Mouse (Mus musculus): ENCODE data around the gene Nos1ap. TPM values are rescaled to one million over a fixed set of nuclear protein-coding genes. Genes with fewer than 3 reads are reported as not detected.

Gene Nos1ap
- polyA plus RNA-seq, 1 experiment = 0.14 TPM

DNA sequence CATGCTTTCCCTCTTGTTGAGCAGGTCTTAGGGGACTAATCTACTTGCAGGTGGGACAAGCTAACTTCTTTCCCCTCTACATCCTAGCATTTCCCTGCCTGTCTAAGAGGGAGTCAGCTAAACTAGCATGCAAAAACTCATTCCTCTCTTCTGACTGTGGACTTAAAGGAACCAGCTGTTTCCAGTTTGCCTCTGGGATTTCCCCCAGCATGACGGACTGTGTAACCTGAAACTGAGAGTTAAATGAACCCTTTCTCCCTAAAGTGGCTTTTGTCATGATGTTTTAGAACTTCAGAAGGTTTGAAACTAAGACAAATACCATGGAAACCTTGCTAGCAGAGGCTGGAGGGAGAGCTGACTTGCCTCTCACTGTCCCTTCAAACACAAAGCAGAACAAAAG, 127.5 kb downstream of the Nos1ap start:
- Histone ChIP-seq H3K36me3 (ENCODE audit: control insufficient read depth, insufficient read depth) (no peaks in the 10 kb centered on the region), H3K4me3 (ENCODE audit: insufficient read depth, poor library complexity, severe bottlenecking) (no peak overlapping the region), H3K79me3 (ENCODE audit: low read depth) (no peaks in the 10 kb centered on the region), H3K79me2 (ENCODE audit: control insufficient read depth, insufficient read depth) (no peaks in the 10 kb centered on the region), H3K27me3 (ENCODE audit: control insufficient read depth, insufficient read depth, insufficient read length) (peaks cover 19% of the 10 kb centered on the region), H3ac (ENCODE audit: control insufficient read depth, insufficient read length, low read depth) (no peak overlapping the region)
- no peak for TF ChIP-seq MYOG (IDR thresholded peaks at IDR 0.05; ENCODE audit: control insufficient read depth, extremely low read depth, insufficient read length)
- TF ChIP-seq CTCF (IDR thresholded peaks at IDR 0.05; ENCODE audit: control insufficient read depth, insufficient read depth, insufficient read length) = no peak
- no peak for TF ChIP-seq MAX (IDR thresholded peaks at IDR 0.05)
- TF ChIP-seq CEBPB (IDR thresholded peaks at IDR 0.05; ENCODE audit: low read depth) = no peak
- no peak for TF ChIP-seq USF1 (IDR thresholded peaks at IDR 0.05; ENCODE audit: low read depth)
- no peak for TF ChIP-seq MYOD1 (IDR thresholded peaks at IDR 0.05; ENCODE audit: control insufficient read depth, insufficient read length, low read depth)
- TF ChIP-seq FOSL1 (IDR thresholded peaks at IDR 0.05; ENCODE audit: insufficient read depth, low read length, poor library complexity, severe bottlenecking) = no peak

DNA sequence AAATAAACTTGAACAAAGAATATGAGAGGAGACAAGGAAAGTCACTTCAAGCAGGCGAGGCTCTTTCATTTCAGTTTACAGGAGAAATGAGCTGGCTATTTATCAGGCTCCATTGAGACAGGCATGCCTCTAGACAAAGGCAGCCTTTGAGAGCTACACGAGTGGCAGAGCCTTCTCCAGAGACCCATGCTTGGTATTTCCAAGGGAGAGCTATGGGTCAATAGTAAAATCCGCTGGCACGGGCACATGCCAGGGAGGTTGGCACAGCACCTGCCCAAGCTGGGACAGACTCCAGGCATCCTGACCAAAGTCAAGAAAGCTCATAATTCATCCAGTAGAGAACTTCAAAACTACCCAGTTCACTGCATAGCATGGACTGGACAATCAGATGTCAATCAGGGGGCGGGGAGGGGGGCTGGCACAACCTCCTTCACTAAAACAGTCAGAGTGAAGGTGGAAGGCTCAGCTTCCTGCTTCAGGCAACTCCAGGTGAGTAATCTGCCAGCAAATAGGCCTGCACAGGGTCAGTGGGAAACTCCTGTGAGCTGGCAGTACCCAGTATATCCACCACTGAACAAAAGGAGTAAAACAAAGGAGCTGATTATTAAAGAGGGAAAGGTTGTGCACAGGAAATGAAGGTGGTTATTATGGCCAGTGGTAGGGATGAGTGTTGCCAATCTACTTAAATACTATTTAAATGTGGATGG, 129.6 kb downstream of the Nos1ap start:
- H3ac ChIP-seq (ENCODE audit: control insufficient read depth, insufficient read length, low read depth) = no peak overlapping the region
- peaks cover 17% of the 10 kb centered on the region for H3K27me3 ChIP-seq (ENCODE audit: control insufficient read depth, insufficient read depth, insufficient read length)
- no peaks in the 10 kb centered on the region for H3K79me2 ChIP-seq (ENCODE audit: control insufficient read depth, insufficient read depth)
- H3K79me3 ChIP-seq (ENCODE audit: low read depth) = no peaks in the 10 kb centered on the region
- TF ChIP-seq MYOG (IDR thresholded peaks at IDR 0.05; ENCODE audit: control insufficient read depth, extremely low read depth, insufficient read length) = no peak
- no peak for TF ChIP-seq USF1 (IDR thresholded peaks at IDR 0.05; ENCODE audit: low read depth)
- no peak for TF ChIP-seq MAX (IDR thresholded peaks at IDR 0.05)
- TF ChIP-seq FOSL1 (IDR thresholded peaks at IDR 0.05; ENCODE audit: insufficient read depth, low read length, poor library complexity, severe bottlenecking) = no peak
- no peak for TF ChIP-seq CTCF (IDR thresholded peaks at IDR 0.05; ENCODE audit: control insufficient read depth, insufficient read depth, insufficient read length)
- TF ChIP-seq MYOD1 (IDR thresholded peaks at IDR 0.05; ENCODE audit: control insufficient read depth, insufficient read length, low read depth) = no peak
- TF ChIP-seq CEBPB (IDR thresholded peaks at IDR 0.05; ENCODE audit: low read depth) = no peak
- H3K36me3 ChIP-seq (ENCODE audit: control insufficient read depth, insufficient read depth) = no peaks in the 10 kb centered on the region
- H3K4me3 ChIP-seq (ENCODE audit: insufficient read depth, poor library complexity, severe bottlenecking) = no peak overlapping the region

DNA sequence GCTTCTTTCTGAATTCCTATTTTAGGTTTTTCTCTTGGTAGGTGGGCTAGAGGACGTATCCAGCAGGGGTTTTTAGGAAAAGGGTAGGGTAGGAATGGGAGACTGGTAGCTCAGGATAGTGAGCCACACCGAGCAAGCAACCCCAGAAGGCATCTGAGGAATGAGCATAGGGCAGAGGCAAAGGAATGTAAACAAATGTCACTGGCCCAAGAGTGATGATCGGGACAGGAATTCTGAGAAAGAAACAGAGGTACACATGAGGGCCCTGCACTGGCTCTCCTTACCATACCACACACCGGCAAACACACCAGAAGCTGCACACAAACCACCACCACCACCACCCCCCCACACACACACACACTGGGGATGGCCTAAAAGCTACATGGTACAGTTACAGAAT, 132.0 kb downstream of the Nos1ap start:
- Histone ChIP-seq H3K27me3 (ENCODE audit: control insufficient read depth, insufficient read depth, insufficient read length) (peaks cover 17% of the 10 kb centered on the region), H3K79me2 (ENCODE audit: control insufficient read depth, insufficient read depth) (no peaks in the 10 kb centered on the region), H3ac (ENCODE audit: control insufficient read depth, insufficient read length, low read depth) (no peak overlapping the region), H3K36me3 (ENCODE audit: control insufficient read depth, insufficient read depth) (no peaks in the 10 kb centered on the region), H3K4me3 (ENCODE audit: insufficient read depth, poor library complexity, severe bottlenecking) (no peak overlapping the region), H3K79me3 (ENCODE audit: low read depth) (no peaks in the 10 kb centered on the region)
- TF ChIP-seq USF1 (IDR thresholded peaks at IDR 0.05; ENCODE audit: low read depth) = no peak
- no peak for TF ChIP-seq MYOG (IDR thresholded peaks at IDR 0.05; ENCODE audit: control insufficient read depth, extremely low read depth, insufficient read length)
- no peak for TF ChIP-seq CTCF (IDR thresholded peaks at IDR 0.05; ENCODE audit: control insufficient read depth, insufficient read depth, insufficient read length)
- no peak for TF ChIP-seq FOSL1 (IDR thresholded peaks at IDR 0.05; ENCODE audit: insufficient read depth, low read length, poor library complexity, severe bottlenecking)
- no peak for TF ChIP-seq MYOD1 (IDR thresholded peaks at IDR 0.05; ENCODE audit: control insufficient read depth, insufficient read length, low read depth)
- TF ChIP-seq MAX (IDR thresholded peaks at IDR 0.05) = no peak
- no peak for TF ChIP-seq CEBPB (IDR thresholded peaks at IDR 0.05; ENCODE audit: low read depth)

DNA sequence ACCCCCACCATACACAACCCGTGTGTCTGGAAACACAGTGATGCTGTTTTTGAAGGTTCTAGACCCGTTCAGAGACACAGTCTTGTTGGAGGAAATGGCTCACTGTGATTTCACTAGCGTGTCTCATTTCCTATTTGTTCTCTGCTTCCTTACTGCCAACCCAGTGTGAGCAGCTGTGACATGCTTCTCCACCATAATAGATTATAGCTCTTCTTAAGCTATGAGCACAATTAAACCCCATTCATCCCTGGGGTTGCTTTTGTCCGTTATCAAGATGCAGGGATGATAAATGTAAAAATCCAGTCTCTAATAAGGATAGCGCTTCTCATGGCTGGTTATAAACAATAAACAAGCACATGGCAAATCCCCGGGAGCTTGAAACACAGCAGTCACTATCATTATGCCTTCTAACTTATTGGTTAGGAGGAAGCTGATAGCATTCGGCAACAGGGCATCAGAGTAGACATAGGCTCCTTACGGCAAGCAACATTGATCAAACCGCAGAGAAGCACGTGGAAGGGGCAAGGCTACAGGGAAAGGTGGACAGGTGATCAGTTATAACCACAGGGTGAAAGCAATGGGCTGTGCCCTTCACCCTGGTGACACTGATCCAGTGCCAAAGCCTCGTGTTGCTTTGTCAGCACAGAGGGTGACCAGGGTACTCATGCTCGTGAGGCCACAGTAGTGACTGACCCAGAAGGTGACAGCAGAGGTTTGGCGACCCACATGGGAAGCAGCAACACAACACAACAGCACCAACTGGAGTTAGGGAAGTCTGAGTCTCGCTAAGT, 133.6 kb downstream of the Nos1ap start:
- H3K4me3 ChIP-seq (ENCODE audit: insufficient read depth, poor library complexity, severe bottlenecking) = no peak overlapping the region
- no peaks in the 10 kb centered on the region for H3K36me3 ChIP-seq (ENCODE audit: control insufficient read depth, insufficient read depth)
- peaks cover 17% of the 10 kb centered on the region for H3K27me3 ChIP-seq (ENCODE audit: control insufficient read depth, insufficient read depth, insufficient read length)
- H3K79me2 ChIP-seq (ENCODE audit: control insufficient read depth, insufficient read depth) = no peaks in the 10 kb centered on the region
- H3ac ChIP-seq (ENCODE audit: control insufficient read depth, insufficient read length, low read depth) = no peak overlapping the region
- TF ChIP-seq CEBPB (IDR thresholded peaks at IDR 0.05; ENCODE audit: low read depth) (no peak), MYOD1 (IDR thresholded peaks at IDR 0.05; ENCODE audit: control insufficient read depth, insufficient read length, low read depth) (no peak), MAX (IDR thresholded peaks at IDR 0.05) (no peak), FOSL1 (IDR thresholded peaks at IDR 0.05; ENCODE audit: insufficient read depth, low read length, poor library complexity, severe bottlenecking) (no peak), MYOG (IDR thresholded peaks at IDR 0.05; ENCODE audit: control insufficient read depth, extremely low read depth, insufficient read length) (no peak), USF1 (IDR thresholded peaks at IDR 0.05; ENCODE audit: low read depth) (no peak), CTCF (IDR thresholded peaks at IDR 0.05; ENCODE audit: control insufficient read depth, insufficient read depth, insufficient read length) (no peak)
- no peaks in the 10 kb centered on the region for H3K79me3 ChIP-seq (ENCODE audit: low read depth)

DNA sequence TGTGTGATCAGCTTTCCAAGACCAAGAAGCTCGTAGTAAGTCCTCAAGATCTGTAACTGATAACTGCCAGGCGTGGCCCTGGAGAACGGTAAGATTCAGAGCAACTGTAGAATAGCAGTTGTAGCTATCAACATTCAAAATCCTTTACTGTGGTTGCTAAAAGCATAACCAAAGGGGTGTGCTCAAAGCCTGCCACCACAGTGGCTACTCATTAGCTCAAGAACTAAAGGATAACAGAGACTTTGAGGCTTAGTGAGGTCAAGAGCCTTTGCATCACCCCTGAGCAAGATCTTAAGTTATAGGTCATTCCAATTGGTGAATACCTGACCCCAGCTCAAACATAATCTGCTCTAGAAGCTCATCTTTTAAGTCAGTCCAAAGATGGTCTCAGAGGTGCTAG, 134.3 kb downstream of the Nos1ap start:
- Histone ChIP-seq H3K79me3 (ENCODE audit: low read depth) (no peaks in the 10 kb centered on the region), H3ac (ENCODE audit: control insufficient read depth, insufficient read length, low read depth) (no peak overlapping the region)

More for the DNA sequence above, 134.3 kb downstream of the Nos1ap start:
- H3K79me2 ChIP-seq (ENCODE audit: control insufficient read depth, insufficient read depth) = no peaks in the 10 kb centered on the region
- H3K27me3 ChIP-seq (ENCODE audit: control insufficient read depth, insufficient read depth, insufficient read length) = peaks cover 14% of the 10 kb centered on the region
- no peak overlapping the region for H3K4me3 ChIP-seq (ENCODE audit: insufficient read depth, poor library complexity, severe bottlenecking)
- no peaks in the 10 kb centered on the region for H3K36me3 ChIP-seq (ENCODE audit: control insufficient read depth, insufficient read depth)
- TF ChIP-seq CTCF (IDR thresholded peaks at IDR 0.05; ENCODE audit: control insufficient read depth, insufficient read depth, insufficient read length) = no peak
- TF ChIP-seq CEBPB (IDR thresholded peaks at IDR 0.05; ENCODE audit: low read depth) = no peak
- TF ChIP-seq MYOD1 (IDR thresholded peaks at IDR 0.05; ENCODE audit: control insufficient read depth, insufficient read length, low read depth) = no peak
- no peak for TF ChIP-seq USF1 (IDR thresholded peaks at IDR 0.05; ENCODE audit: low read depth)
- no peak for TF ChIP-seq MAX (IDR thresholded peaks at IDR 0.05)
- no peak for TF ChIP-seq FOSL1 (IDR thresholded peaks at IDR 0.05; ENCODE audit: insufficient read depth, low read length, poor library complexity, severe bottlenecking)
- no peak for TF ChIP-seq MYOG (IDR thresholded peaks at IDR 0.05; ENCODE audit: control insufficient read depth, extremely low read depth, insufficient read length)

All from C2C12 (cell line).